Mouse (Mus musculus) stomach, embryonic 14.5 days (tissue): ENCODE measurements around the gene Adcy2. TPM values are rescaled to one million over a fixed set of nuclear protein-coding genes. Genes with fewer than 3 reads are reported as not detected.

Source experiments
- ATAC-seq: fragments of 200-750 bp; cut with Nextera tagmentation; 2 replicates; pipeline ENCODE4 v1.8.0; 2017; ENCODE audit warnings: low read depth, moderate TSS enrichment; ENCODE audit not compliant: insufficient number of reproducible peaks, insufficient read depth, low FRiP score
- H3K27ac ChIP-seq: fragments of 300-500 bp; sonication (generic); 2 replicates; pipeline ENCODE4 v1.5.1; 2014; ENCODE audit warnings: mild to moderate bottlenecking, low read length, moderate library complexity, mixed read lengths
- H3K27me3 ChIP-seq: fragments of 300-500 bp; sonication (generic); 2 replicates; pipeline ENCODE4 v1.6.1; 2014; ENCODE audit warnings: low read length, control low read depth, mixed read lengths; ENCODE audit not compliant: control insufficient read depth, insufficient read depth
- H3K36me3 ChIP-seq: fragments of 300-500 bp; sonication (generic); 2 replicates; pipeline ENCODE4 v1.6.1; 2014; ENCODE audit warnings: mild to moderate bottlenecking, control low read depth, low read length, moderate library complexity, mixed read lengths; ENCODE audit not compliant: control insufficient read depth, insufficient read depth
- H3K4me1 ChIP-seq: fragments of 300-500 bp; sonication (generic); 2 replicates; pipeline ENCODE4 v1.6.1; 2014; ENCODE audit warnings: low read length, control low read depth, mixed read lengths; ENCODE audit not compliant: control insufficient read depth, insufficient read depth
- H3K4me2 ChIP-seq: fragments of 300-500 bp; sonication (generic); replicated peaks from 2 replicates; pipeline ENCODE4 v1.6.1; 2014; ENCODE audit warnings: low read depth, low read length, control low read depth
- H3K4me3 ChIP-seq: fragments of 300-500 bp; sonication (generic); 2 replicates; pipeline ENCODE4 v1.5.1; 2014; ENCODE audit warnings: low read depth, low read length, control low read depth
- H3K9ac ChIP-seq: fragments of 300-500 bp; sonication (generic); replicated peaks from 2 replicates; pipeline ENCODE4 v1.6.1; 2014; ENCODE audit warnings: low read depth, mild to moderate bottlenecking, control low read depth, low read length, moderate library complexity, mixed read lengths
- H3K9me3 ChIP-seq: fragments of 300-500 bp; sonication (generic); 2 replicates; pipeline ENCODE4 v1.6.1; 2016; ENCODE audit warnings: low read depth, low read length, control low read depth; ENCODE audit not compliant: control insufficient read depth
- WGBS: fragments of 180-500 bp; shearing (Covaris S2); extraction: QIAGEN DNeasy Blood & Tissue Kit; methylation state at CpG from one replicate; pipeline ENCODE4 v1.1.7; 2014; 5-methylcytosine and 5-hydroxymethylcytosine counted together
- polyA plus RNA-seq: library from polyadenylated mRNA; unstranded; fragments of >200 nt; fragmentation: Nextera tagmentation; extraction: Ambion mirVana; gene quantifications from 2 replicates; pipeline ENCODE4 v1.2.1, GENCODE M21; 2014

Adcy2 gene
- 4.7 and 5.0 TPM in 2 replicates for polyA plus RNA-seq

DNA sequence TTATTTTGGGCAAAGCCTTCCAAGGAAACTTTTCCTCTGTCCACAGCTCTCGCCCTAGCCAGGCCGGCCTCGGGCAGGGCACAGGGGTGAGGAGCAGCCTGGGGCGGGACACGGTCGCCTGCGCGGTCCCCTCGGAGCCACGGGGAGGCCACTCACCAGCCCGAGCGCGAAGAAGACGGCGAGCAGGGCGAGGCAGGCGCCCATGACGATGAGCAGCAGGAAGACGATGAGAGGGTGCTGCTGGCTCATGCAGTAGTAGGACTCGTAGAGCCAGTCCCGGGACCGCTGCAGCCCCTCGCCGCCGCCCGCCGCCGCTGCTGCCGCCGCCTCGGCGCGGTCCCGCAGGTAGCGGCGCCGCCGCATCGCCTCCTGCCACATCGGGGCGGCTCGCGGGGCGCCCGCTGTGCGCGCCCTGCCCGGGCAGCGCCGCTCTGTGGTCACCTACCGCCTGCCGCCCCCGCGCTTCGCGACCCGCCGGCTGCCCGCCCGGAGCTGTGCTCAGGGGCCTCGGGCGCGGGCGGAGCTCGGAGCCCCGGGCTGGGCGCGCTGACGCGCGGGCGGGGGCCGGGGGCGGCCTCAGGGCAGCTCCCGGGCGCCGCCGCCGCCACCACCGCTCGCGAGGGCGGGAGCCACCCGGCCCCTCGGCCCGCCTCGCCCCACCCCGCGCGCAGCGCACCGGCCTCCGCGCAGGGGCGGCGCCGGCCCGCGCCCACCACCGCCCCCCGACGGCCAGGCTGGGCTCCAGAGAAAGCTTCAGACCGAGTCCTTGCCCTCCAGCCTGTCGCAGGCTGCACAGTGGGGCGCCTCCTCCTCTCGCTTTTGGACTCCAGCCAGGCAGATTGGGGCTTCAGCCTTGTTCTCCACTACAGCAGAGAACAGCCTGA is at the start of gene Adcy2:
Gene Adcy2, minus strand, starts transcription at position 624 of the 884 bp plus-strand sequence.
- WGBS, result under 1% methylated on average over 96 of the region's 106 CpGs
- Histone ChIP-seq H3K9me3 (no peaks in the 10 kb centered on the region), H3K9ac (peak within 1 kb of the TSS; percentile 68), H3K27ac (0 out of 2 replicates have a peak within 1 kb of the TSS, but pooled peaks have one; percentile 2), H3K27me3 (no peaks in the 10 kb centered on the region), H3K4me2 (peak within 1 kb of the TSS; percentile 92), H3K4me1 (0 out of 2 replicates have a peak, but pooled peaks cover 8% of the 10 kb centered on the region), H3K36me3 (no peaks in the 10 kb centered on the region), H3K4me3 (peak within 1 kb of the TSS; percentile 61)
- peak; percentile 88 for ATAC-seq

DNA sequence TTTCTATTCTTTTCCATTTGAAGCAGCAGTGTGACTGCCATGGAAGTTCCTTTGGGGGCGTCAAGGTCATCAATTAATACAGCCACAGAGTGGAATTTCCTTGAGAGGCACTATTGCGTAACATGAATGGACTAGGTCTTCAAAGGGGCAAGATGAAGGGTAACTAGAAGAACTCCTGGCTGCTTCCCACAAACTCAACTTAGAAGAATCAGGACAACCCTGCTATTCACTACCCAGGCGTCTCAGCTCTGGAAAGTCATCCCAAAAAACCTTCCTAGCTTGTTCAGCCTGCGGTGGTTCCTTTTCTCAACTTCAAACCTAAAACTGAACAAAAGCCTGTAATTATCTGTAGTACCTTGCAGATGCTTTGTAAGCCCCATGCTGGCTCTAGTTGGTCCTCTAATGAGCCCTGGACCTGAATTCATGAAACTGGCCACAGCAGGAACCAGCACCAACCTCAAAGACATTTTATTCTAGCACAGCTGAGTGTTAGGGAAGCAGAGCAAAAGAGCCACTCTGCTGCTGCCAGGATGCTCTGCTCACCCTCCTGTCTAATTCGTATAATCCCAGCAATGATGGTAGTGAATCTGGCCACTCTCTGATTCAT is 37.8 kb upstream of the Adcy2 start:
- no peak overlapping the region for H3K9ac ChIP-seq
- H3K4me1 ChIP-seq, result no peaks in the 10 kb centered on the region
- H3K27ac ChIP-seq, result no peak overlapping the region
- H3K4me3 ChIP-seq, result no peak overlapping the region
- H3K4me2 ChIP-seq, result no peak overlapping the region
- no peak for ATAC-seq
- H3K27me3 ChIP-seq, result no peaks in the 10 kb centered on the region
- WGBS, result 78% methylated on average over 5 of the region's 5 CpGs
- H3K36me3 ChIP-seq, result no peaks in the 10 kb centered on the region
- H3K9me3 ChIP-seq, result no peaks in the 10 kb centered on the region

DNA sequence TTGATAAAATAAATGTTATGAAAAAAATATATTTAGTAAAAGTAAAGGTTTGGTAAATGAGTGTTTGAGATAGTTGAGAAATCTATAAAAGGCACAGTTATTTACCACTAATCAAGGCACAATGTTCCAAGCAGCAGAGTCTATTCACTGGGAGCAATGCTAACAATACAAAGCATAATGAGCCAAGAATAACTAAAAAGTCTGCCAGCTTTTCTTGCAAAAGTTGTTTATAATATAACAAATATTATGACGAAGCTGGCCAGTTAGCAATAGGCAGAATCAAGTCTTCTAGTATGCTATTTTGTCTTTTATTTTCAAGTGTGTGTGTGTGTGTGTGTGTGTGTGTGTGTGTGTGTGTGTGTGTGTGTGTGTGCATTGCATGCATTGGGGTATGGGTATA is 35.3 kb upstream of the Adcy2 start:
- no peaks in the 10 kb centered on the region for H3K36me3 ChIP-seq
- H3K9ac ChIP-seq, result no peak overlapping the region
- no peak overlapping the region for H3K4me2 ChIP-seq
- no peak overlapping the region for H3K27ac ChIP-seq
- 58% methylated on average over 1 of the region's 1 CpGs for WGBS
- no peak for ATAC-seq
- no peak overlapping the region for H3K4me3 ChIP-seq
- H3K4me1 ChIP-seq, result no peaks in the 10 kb centered on the region
- no peaks in the 10 kb centered on the region for H3K27me3 ChIP-seq
- H3K9me3 ChIP-seq, result no peaks in the 10 kb centered on the region

DNA sequence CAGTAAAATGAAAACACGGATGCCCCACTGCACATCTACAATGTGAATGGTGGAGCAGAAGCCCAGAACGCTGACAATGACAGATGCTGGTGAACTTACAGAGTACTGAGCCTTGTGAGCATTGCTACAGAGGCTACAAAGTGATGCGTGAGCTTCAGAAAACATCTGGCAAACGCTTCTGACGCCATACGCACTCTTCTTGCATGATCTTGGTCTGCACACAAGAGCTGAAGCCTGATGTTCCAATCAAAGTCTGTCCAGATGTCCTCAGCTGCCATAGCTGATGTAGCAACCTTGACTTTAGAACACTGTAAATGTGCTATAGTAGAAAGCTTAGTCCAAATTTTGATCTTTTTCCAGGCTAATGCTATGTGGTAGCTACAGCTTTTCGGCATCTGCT is 34.2 kb upstream of the Adcy2 start:
- no peak for ATAC-seq
- no peak overlapping the region for H3K9ac ChIP-seq
- 70% methylated on average over 7 of the region's 7 CpGs for WGBS
- no peaks in the 10 kb centered on the region for H3K36me3 ChIP-seq
- no peak overlapping the region for H3K4me2 ChIP-seq
- H3K4me3 ChIP-seq, result no peak overlapping the region
- H3K4me1 ChIP-seq, result no peaks in the 10 kb centered on the region
- H3K9me3 ChIP-seq, result no peaks in the 10 kb centered on the region
- H3K27me3 ChIP-seq, result no peaks in the 10 kb centered on the region
- no peak overlapping the region for H3K27ac ChIP-seq

DNA sequence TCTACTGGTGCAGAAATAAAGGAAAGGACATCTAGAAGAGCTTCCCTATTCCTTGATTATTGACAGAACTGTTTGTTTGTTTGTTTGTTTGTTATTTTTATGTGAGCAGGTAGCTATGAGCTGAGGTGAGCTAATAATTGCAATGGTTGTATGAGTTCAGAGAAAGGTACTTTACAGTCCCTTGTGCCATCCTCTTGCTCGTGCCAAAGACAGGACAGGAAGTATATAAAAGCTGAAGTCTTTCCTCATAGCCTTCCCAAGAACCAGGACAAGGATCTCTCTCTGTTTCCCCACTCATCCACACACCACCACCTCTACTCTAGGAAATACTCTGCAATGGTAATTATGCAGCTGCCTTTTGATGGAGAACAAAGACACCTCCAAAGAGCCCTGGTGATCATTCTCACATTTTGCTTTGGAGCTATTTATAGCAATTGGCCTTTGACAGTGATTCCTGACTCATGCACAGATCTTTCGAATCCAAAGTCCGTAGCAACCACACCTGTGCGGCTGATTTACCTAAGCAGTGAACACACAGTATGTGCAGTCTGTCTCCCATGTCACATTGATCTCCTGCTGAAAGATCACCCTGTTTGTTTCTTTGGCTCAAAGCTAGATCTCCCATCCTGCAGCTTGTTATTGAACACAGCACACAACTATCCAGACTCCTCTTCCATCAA is 29.9 kb upstream of the Adcy2 start:
- no peaks in the 10 kb centered on the region for H3K9me3 ChIP-seq
- no peak overlapping the region for H3K27ac ChIP-seq
- H3K4me2 ChIP-seq, result no peak overlapping the region
- H3K4me1 ChIP-seq, result no peaks in the 10 kb centered on the region
- no peaks in the 10 kb centered on the region for H3K27me3 ChIP-seq
- no peaks in the 10 kb centered on the region for H3K36me3 ChIP-seq
- H3K9ac ChIP-seq, result no peak overlapping the region
- H3K4me3 ChIP-seq, result no peak overlapping the region
- no peak for ATAC-seq
- 72% methylated on average over 4 of the region's 4 CpGs for WGBS

DNA sequence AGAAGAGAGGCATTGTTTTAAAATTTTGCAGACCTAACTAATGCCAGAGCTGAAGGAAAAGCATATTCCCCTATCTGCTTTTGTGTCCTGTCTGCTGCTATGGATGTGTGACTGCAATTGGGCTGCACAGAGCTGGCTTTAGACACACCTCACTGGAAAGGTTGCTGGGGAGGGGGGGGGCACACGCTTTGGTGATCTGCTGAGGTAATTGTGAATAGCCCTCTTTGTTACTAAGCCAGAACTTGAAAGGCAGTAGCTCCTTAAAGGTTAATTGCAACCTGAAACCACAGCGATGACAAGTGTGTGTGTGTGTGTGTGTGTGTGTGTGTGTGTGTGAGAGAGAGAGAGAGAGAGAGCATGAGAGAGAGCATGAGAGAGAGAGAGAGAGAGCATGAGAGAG is 25.6 kb upstream of the Adcy2 start:
- no peaks in the 10 kb centered on the region for H3K27me3 ChIP-seq
- no peaks in the 10 kb centered on the region for H3K4me1 ChIP-seq
- no peak overlapping the region for H3K27ac ChIP-seq
- H3K9ac ChIP-seq, result no peak overlapping the region
- H3K4me2 ChIP-seq, result no peak overlapping the region
- no peaks in the 10 kb centered on the region for H3K9me3 ChIP-seq
- no peaks in the 10 kb centered on the region for H3K36me3 ChIP-seq
- 55% methylated on average over 2 of the region's 2 CpGs for WGBS
- H3K4me3 ChIP-seq, result no peak overlapping the region
- no peak; the same call in 1 of the 2 replicates for ATAC-seq

DNA sequence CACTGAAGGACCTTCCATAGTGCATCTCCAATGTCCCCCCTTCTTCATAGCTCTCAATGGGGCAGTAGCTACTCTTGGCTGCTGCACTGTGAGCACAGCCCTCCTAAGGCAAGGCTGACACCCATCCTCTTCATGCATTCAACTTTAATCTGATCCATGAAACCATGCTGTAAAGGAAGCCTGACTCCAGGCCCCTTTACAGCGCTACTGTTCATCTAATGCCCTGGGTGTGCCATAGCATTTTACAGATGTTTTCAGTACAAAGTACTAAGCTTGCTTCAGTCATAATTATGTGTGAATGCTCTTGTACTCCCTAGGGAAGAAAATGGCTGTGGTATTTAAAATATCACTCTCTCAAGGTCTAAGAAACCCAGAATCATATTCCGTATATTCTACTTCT is 23.9 kb upstream of the Adcy2 start:
- WGBS, result 96% methylated on average over 2 of the region's 2 CpGs
- H3K4me2 ChIP-seq, result no peak overlapping the region
- no peaks in the 10 kb centered on the region for H3K9me3 ChIP-seq
- H3K9ac ChIP-seq, result no peak overlapping the region
- ATAC-seq, result no peak
- H3K36me3 ChIP-seq, result no peaks in the 10 kb centered on the region
- H3K4me3 ChIP-seq, result no peak overlapping the region
- H3K27ac ChIP-seq, result no peak overlapping the region
- H3K27me3 ChIP-seq, result no peaks in the 10 kb centered on the region
- H3K4me1 ChIP-seq, result no peaks in the 10 kb centered on the region

DNA sequence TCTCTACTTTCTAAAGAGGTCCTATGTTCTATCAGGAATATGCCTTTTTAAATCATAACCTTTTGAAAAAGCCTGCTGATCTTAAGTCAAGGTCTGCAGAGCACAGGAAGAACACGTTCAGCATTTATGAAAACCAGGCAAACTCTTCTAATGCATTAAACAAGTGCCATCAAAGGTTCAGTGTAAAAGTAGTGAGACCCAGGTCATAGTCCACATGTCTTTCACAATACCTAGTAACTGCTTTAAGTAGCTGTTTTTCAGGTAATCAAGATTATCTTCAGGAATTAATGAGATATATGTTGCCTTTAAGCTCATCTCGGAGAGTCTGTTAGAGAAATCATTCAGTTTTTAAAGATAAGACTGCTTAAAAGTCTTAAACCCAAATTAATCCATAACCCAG is 21.2 kb upstream of the Adcy2 start:
- no peak overlapping the region for H3K4me3 ChIP-seq
- H3K4me2 ChIP-seq, result no peak overlapping the region
- H3K36me3 ChIP-seq, result no peaks in the 10 kb centered on the region
- H3K4me1 ChIP-seq, result no peaks in the 10 kb centered on the region
- H3K27ac ChIP-seq, result no peak overlapping the region
- H3K27me3 ChIP-seq, result no peaks in the 10 kb centered on the region
- H3K9me3 ChIP-seq, result no peaks in the 10 kb centered on the region
- no peak for ATAC-seq
- H3K9ac ChIP-seq, result no peak overlapping the region
- WGBS, result 67% methylated on average over 2 of the region's 2 CpGs
